Mouse (Mus musculus): ENCODE measurements around the gene Mnt. TPM values are rescaled to one million over a fixed set of nuclear protein-coding genes. Genes with fewer than 3 reads are reported as not detected.

The Mnt gene
- total RNA-seq, 1 experiment from 2014 or later = 6.3 TPM

DNA sequence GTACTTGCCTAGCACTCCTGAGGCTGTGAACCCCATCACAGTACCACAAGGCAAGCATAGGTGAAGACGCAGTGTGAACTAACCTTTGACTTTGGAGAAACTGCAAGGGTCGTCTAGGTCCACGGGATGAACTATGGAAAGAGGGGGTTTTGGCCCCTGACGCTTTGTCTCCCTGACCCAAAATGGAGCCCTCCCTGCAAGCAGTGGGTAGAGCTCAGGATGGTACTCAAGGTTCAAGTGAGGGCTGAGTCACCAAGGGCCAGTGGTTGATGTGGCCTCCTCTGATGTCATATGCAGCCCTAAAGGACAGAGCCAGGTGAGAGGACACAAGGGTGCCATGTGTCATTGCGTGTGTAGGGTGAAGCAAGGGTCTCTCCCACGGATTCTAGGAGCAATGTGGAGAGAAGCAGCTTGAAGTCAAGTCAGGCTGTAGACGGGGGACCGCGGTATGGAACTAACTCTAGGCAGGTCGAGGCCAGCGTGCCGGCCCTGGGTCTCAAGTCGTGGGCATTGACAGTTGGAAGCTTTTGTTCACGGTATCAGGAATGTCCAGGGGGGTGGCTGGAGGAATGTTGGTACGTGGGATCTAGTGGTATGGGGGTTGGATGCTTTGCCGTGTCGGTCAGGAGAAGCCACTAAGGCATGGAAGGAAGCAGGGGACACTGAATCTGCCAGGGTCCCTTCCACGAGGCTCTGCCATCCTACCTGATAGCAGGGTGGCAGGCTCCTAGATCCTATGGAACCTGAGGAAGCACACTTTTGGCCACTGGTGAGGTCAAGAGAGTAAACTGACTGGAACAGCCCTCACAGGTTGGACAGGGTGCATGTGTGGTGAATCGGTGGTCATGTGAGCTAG, 9.4 kb downstream of the Mnt start:
- ATAC-seq (replicated peaks in 1 of 2; ENCODE audit: insufficient read depth in 1 of 2, low FRiP score in 2 of 2, low TSS enrichment in 1 of 2, low read depth in 1 of 2, poor library complexity in 2 of 2, severe bottlenecking in 2 of 2) = no peak

- no peak for ATAC-seq (replicated peaks in 1 of 2; ENCODE audit: insufficient read depth in 1 of 2, low FRiP score in 2 of 2, low TSS enrichment in 1 of 2, low read depth in 1 of 2, poor library complexity in 2 of 2, severe bottlenecking in 2 of 2)
These were observed 10.0 kb downstream of the Mnt start for GRCm38 (mm10) chr11:74840739-74841138.

DNA sequence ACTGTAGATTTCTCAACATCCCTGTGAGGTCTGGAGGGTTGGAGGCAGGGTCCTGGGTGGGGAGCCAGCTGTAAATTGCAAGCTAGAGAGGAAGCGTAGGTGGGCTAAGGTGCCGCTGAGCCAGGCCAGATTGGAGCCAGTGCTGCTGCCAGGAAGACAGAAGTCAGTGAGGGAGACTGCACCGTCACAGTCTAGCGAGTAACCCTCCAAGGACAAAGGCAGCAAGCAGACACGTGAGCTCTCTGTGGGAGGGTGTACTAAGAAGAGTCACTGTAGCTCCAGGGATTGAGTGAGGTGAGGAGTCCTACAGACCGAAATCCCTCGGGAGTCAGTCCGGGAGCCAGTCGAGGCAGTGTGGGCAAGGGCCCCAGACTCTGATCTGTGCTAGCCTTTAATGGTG, 10.6 kb downstream of the Mnt start:
- no peak for ATAC-seq (replicated peaks in 1 of 2; ENCODE audit: insufficient read depth in 1 of 2, low FRiP score in 2 of 2, low TSS enrichment in 1 of 2, low read depth in 1 of 2, poor library complexity in 2 of 2, severe bottlenecking in 2 of 2)

GRCm38 (mm10) chr11:74842045-74842444, 11.3 kb downstream of the Mnt start:
- no peak for ATAC-seq (replicated peaks in 1 of 2; ENCODE audit: insufficient read depth in 1 of 2, low FRiP score in 2 of 2, low TSS enrichment in 1 of 2, low read depth in 1 of 2, poor library complexity in 2 of 2, severe bottlenecking in 2 of 2)

DNA sequence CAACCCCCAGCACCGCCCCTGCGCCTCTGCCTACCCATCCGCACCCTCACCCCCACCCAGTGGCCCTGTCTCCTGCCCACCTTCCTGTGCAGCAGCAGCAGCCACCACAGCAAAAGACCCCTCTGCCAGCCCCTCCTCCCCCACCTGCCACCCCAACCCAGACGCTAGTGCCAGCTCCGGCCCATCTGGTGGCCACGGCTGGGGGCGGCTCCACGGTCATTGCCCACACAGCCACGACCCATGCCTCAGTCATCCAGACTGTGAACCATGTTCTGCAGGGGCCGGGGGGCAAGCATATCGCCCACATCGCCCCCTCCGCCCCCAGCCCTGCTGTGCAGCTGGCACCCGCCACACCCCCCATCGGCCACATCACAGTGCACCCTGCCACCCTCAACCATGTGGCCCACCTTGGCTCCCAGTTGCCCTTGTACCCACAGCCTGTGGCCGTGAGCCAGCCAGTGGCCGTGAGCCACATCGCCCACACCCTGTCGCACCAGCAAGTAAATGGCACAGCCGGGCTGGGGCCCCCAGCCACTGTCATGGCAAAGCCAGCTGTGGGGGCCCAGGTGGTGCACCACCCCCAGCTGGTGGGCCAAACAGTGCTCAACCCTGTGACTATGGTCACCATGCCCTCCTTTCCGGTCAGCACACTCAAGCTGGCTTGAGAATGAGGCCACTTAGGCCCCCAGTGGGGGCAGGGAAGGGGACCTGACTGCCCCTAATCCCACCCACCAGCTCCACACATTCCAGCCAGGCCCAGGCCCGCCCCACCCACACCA, 12.1 kb downstream of the Mnt start:
- ATAC-seq (replicated peaks in 1 of 2; ENCODE audit: insufficient read depth in 1 of 2, low FRiP score in 2 of 2, low TSS enrichment in 1 of 2, low read depth in 1 of 2, poor library complexity in 2 of 2, severe bottlenecking in 2 of 2) = no peak

DNA sequence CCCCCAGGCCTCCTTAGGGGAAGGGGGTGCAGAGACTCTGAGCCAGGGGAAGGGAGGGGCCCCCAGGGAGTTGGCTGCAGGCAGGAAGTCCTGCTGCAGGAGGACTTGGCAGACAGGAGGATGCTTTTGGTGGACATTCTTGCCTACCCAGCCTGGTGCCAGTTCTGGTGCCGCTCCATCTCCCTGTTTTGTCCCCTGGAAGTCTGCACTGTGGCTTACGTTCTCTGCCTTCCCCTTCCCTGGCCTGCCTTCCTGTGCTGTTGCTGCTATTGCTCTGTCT, 12.7 kb downstream of the Mnt start:
- no peak for ATAC-seq (replicated peaks in 1 of 2; ENCODE audit: insufficient read depth in 1 of 2, low FRiP score in 2 of 2, low TSS enrichment in 1 of 2, low read depth in 1 of 2, poor library complexity in 2 of 2, severe bottlenecking in 2 of 2)

GRCm38 (mm10) chr11:74843761-74844160, 13.0 kb downstream of the Mnt start:
- ATAC-seq (replicated peaks in 1 of 2; ENCODE audit: insufficient read depth in 1 of 2, low FRiP score in 2 of 2, low TSS enrichment in 1 of 2, low read depth in 1 of 2, poor library complexity in 2 of 2, severe bottlenecking in 2 of 2) = no peak

DNA sequence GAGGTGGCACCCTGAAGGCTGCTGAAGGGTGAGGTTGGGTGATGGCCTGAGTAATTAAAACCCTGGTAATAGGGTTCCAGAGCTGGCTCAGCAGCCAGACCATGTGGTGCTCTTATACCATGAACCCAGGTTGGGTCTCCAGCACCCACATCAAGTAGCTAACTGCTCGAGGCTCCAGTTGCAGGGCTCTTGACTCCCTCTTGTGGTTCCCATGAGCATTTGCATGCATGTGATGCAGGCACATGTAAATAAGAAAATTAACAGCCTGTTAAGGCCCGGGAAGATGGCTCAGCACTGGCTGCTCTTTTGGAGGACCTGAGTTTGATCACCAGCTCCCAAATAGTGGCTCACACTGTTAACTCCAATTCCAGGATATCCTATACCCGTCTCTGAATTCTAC, 15.1 kb downstream of the Mnt start:
- no peak for ATAC-seq (replicated peaks in 1 of 2; ENCODE audit: insufficient read depth in 1 of 2, low FRiP score in 2 of 2, low TSS enrichment in 1 of 2, low read depth in 1 of 2, poor library complexity in 2 of 2, severe bottlenecking in 2 of 2)

DNA sequence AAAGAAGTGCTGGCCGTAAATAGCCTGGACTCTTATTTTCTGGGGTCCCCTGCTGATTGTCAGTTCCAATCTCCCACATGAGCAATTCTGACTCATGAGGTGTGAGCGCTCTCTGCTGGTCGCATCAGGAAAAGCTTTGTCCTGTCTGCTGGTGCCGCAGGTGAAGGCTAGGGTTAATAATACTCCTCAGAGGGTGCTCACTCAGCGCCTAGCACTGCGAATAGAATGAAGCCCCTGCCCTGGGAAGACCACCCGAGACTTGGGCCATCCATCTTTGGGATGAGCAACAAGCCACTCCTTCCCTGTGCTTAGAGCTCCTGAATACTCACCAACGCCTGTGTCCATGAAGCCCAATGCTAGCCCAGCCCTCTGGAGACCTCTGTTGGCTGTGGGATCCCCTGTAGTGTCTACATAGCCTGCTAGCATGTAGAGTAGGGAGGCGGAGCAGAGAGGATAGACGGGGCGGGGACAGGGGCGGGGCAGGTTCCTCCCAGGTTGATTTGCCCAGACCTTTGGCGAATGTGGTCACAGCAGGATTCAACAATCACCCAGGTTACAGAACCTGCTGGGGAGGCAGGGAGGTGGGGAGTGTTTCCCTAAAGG, 17.3 kb downstream of the Mnt start:
- peak; percentile 72 to 82 for ATAC-seq (replicated peaks in 1 of 2; ENCODE audit: insufficient read depth in 1 of 2, low FRiP score in 2 of 2, low TSS enrichment in 1 of 2, low read depth in 1 of 2, poor library complexity in 2 of 2, severe bottlenecking in 2 of 2)

GRCm38 (mm10) chr11:74850998-74851661, 20.4 kb downstream of the Mnt start:
- no peak for ATAC-seq (replicated peaks in 1 of 2; ENCODE audit: insufficient read depth in 1 of 2, low FRiP score in 2 of 2, low TSS enrichment in 1 of 2, low read depth in 1 of 2, poor library complexity in 2 of 2, severe bottlenecking in 2 of 2)

GRCm38 (mm10) chr11:74857756-74858155, 27.0 kb downstream of the Mnt start:
- no peak for ATAC-seq (replicated peaks in 1 of 2; ENCODE audit: insufficient read depth in 1 of 2, low FRiP score in 2 of 2, low TSS enrichment in 1 of 2, low read depth in 1 of 2, poor library complexity in 2 of 2, severe bottlenecking in 2 of 2)

- ATAC-seq (replicated peaks in 1 of 2; ENCODE audit: insufficient read depth in 1 of 2, low FRiP score in 2 of 2, low TSS enrichment in 1 of 2, low read depth in 1 of 2, poor library complexity in 2 of 2, severe bottlenecking in 2 of 2) = no peak
These were observed 31.4 kb downstream of the Mnt start for GRCm38 (mm10) chr11:74862129-74862528.

- no peak for ATAC-seq (replicated peaks in 1 of 2; ENCODE audit: insufficient read depth in 1 of 2, low FRiP score in 2 of 2, low TSS enrichment in 1 of 2, low read depth in 1 of 2, poor library complexity in 2 of 2, severe bottlenecking in 2 of 2)
These were observed 32.8 kb downstream of the Mnt start for GRCm38 (mm10) chr11:74863471-74863870.

DNA sequence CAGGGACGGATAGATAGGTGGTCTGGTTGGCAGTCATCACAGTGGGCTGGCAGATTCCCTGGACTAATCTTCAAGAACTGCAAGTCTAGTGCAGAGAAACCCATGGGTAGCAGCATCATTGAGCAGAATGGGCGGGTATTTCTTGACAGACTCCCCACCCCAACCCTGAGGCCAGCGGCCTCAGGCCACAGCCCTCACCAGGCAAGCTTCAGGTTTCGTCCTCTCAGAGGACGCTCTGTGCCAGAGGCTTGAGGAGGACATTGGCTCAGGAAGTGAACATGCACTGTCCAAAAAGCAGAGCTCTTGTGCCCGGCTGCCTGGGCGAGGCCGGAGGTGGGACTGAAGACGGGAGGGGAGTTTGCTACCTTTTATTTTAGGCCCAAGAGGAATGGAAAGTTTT, 33.7 kb downstream of the Mnt start:
- ATAC-seq (replicated peaks in 1 of 2; ENCODE audit: insufficient read depth in 1 of 2, low FRiP score in 2 of 2, low TSS enrichment in 1 of 2, low read depth in 1 of 2, poor library complexity in 2 of 2, severe bottlenecking in 2 of 2) = no peak

DNA sequence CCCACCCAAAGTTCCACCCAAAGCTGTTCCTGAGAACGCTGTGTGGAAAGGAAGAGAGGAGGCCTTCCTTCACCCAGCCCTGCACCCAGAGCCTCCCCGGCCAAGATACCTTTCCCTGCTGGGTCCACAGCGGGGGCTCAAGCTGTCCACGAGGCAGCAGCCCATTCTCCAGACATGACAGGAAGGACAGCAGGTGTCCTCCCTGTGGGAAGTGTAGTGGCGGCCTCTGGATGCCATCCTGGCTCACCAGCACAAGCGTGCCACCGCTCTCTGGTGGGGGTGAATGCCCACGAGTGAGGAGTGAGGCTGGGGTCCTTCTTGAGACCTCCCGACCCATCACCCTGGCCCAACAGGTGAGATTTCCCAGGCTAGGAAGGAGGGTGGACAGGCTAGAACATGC, 34.5 kb downstream of the Mnt start:
- ATAC-seq (replicated peaks in 1 of 2; ENCODE audit: insufficient read depth in 1 of 2, low FRiP score in 2 of 2, low TSS enrichment in 1 of 2, low read depth in 1 of 2, poor library complexity in 2 of 2, severe bottlenecking in 2 of 2) = no peak

GRCm38 (mm10) chr11:74866640-74867039, 35.9 kb downstream of the Mnt start:
- no peak for ATAC-seq (replicated peaks in 1 of 2; ENCODE audit: insufficient read depth in 1 of 2, low FRiP score in 2 of 2, low TSS enrichment in 1 of 2, low read depth in 1 of 2, poor library complexity in 2 of 2, severe bottlenecking in 2 of 2)

GRCm38 (mm10) chr11:74867181-74867580, 36.5 kb downstream of the Mnt start:
- no peak for ATAC-seq (replicated peaks in 1 of 2; ENCODE audit: insufficient read depth in 1 of 2, low FRiP score in 2 of 2, low TSS enrichment in 1 of 2, low read depth in 1 of 2, poor library complexity in 2 of 2, severe bottlenecking in 2 of 2)
